Mouse (Mus musculus) brain, embryonic 14.5 days (tissue): Measurements from ENCODE around the gene Baiap2l1. TPM values are rescaled to one million over a fixed set of nuclear protein-coding genes. Genes with fewer than 3 reads are reported as not detected.

Source experiments
- DNase-seq: peaks from one replicate; pipeline ENCODE4 v3.0.0-alpha.2; 2011; ENCODE audit warnings: low read depth
- CTCF ChIP-seq: fragments of 200-500 bp; IDR thresholded peaks from 2 replicates; pipeline ENCODE4 v1.5.1; 2012; ENCODE audit warnings: inconsistent platforms, mild to moderate bottlenecking, moderate library complexity, borderline replicate concordance; ENCODE audit not compliant: insufficient read depth, insufficient read length; ENCODE audit errors: extremely low read depth
- POLR2A ChIP-seq: fragments of 200-500 bp; IDR thresholded peaks from 2 replicates; pipeline ENCODE4 v1.6.1; 2012; ENCODE audit warnings: mild to moderate bottlenecking, inconsistent platforms, borderline replicate concordance; ENCODE audit not compliant: poor library complexity, insufficient read depth, insufficient read length, severe bottlenecking; ENCODE audit errors: extremely low read depth
- polyA plus RNA-seq: library from polyadenylated mRNA; depleted of rRNA; stranded (reverse); fragments of >200 nt; gene quantifications from 2 replicates; pipeline ENCODE4 v1.2.3, GENCODE M21; 2012; rRNA removed

The Baiap2l1 gene
- polyA plus RNA-seq, result 0.55 and 0.89 TPM in 2 replicates

DNA sequence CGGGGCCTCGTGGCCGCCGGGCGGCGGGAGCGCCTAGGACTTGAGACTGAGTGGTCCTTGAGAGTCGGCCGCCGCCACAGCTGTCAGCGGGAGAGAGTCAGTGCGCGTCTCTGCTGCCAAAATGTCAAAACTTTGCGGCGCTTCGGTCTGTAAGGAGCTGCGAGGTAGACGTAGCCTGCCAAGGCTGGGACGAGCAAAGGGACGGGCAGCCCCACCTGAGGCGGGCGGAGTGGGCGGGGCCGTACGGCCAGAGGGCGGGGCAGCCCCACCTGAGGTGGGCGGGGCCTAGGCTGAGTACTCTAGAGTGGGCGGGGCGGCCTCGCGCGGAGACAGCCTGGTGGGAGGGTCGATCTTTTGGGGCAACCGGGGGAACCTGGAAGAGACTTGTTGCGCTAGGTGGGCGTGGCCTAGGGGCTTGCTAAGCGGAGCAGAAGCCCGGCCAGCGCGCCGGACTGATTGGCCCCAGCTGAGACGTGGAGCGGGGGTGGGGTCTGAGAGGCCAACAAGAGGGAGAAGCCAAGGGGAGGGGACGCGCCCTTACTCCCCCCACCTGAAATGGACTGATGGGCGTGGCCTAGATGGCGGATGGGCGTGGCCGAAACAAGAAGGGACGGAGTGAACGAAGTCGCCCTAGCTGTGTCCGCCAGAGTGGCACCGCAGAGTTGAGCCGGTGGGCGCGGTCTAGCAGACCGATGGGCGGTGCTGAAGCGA lies at the start of gene Baiap2l1:
Gene Baiap2l1, minus strand, starts transcription at position 232 of the 711 bp plus-strand sequence.
- TF ChIP-seq CTCF, result no peak
- TF ChIP-seq POLR2A, result no peak
- peak; percentile 87 for DNase-seq

DNA sequence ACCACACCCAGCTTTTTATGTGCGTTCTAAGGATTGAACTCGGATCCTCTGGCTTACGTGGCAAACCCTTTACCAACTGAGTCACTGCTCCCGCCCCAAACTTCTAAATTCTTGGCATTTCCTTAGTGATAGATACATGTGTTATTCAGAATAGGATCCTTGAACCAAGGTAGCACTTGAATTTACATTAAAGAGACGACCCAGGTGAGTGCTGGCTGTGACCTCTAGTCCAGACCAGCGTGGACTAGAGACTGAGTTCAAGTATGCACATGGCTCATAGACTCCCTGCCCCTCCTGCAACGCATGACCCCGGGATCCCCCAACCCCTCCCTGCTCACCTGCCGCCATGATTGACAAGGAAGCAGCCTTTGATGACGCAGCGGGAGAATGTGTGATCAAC lies 48.3 kb upstream of the Baiap2l1 start:
- DNase-seq, result no peak
- TF ChIP-seq CTCF (no peak), POLR2A (no peak)

DNA sequence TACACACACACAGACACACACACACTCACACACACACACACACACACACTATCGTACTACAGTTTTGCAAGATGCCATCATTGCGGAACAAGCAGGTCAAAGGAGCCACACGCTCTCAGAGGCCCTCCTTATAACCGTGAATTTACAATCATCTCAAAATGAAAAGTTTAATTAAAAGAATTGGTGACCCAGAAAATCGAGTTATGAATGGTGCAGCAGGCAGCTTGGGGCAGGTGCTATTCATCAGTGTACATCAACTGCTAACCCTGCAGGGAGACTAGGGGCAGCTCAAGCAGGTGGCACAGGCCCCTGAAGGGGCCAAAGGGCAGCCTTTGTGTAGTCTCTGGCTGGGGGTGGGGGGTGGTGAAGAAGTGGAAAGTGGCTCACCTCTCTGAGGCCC lies 42.9 kb upstream of the Baiap2l1 start:
- TF ChIP-seq CTCF, result no peak
- no peak for TF ChIP-seq POLR2A
- peak; percentile 26 for DNase-seq

DNA sequence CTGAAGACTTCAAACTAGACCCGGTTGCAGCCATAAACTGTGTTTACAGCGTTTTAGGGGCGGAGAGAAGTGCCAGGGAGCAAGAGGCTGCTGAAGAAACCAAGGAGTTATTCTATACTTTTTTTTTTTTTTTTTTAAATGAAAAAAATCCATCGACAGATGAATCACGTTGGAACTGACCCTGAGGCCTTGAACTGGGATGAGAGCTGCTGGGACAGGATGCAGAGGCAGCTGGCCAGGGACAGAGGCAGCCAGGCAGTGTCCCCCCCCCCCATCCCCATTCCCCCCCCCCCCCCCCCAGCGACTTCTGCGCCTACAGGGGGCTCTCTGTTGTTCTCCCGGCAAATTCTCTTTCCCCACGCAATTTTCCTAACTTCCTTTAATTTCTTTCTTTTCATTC lies 39.7 kb upstream of the Baiap2l1 start:
- no peak for DNase-seq
- TF ChIP-seq CTCF (no peak), POLR2A (no peak)

DNA sequence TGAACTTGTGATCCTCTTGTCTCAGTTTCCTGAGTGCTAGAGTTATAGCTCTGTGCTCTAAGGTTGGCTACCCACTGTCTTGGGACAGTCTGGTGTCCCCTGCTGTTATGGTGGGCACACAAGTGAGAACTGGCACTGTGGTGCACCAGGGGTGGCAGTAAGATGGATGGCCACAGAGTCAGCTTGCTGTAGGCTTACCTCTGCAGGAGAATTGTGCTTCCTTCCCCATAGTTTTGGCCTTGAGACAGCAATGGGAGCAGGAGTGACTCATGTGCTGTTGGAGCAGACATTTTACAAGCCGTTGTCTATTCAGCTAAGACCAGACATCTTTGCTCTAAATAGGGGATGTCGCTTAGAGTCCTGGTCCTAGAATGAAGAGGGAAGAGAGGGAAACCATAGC lies 36.2 kb upstream of the Baiap2l1 start:
- no peak for TF ChIP-seq POLR2A
- no peak for TF ChIP-seq CTCF
- DNase-seq, result no peak

DNA sequence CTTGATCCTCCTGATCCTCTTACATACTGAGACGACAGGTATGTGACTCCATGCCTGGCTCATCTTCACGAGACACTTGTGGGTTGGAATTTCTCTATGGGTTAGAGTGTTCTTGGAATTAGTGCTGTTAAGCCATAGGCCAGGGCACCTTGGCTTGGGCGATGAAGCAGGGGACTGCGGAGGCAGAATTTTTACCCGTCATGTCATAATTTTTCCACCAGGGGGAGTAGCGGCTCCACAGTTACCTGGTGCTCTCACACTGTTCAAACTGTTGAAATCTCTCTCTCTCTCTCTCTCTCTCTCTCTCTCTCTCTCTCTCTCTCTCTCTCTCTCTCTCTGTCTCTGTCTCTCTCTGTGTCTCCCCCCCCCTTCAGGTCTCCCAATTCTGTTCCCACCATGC lies 29.9 kb upstream of the Baiap2l1 start:
- peak; percentile 81 for TF ChIP-seq CTCF
- TF ChIP-seq POLR2A, result no peak
- peak; percentile 67 for DNase-seq

DNA sequence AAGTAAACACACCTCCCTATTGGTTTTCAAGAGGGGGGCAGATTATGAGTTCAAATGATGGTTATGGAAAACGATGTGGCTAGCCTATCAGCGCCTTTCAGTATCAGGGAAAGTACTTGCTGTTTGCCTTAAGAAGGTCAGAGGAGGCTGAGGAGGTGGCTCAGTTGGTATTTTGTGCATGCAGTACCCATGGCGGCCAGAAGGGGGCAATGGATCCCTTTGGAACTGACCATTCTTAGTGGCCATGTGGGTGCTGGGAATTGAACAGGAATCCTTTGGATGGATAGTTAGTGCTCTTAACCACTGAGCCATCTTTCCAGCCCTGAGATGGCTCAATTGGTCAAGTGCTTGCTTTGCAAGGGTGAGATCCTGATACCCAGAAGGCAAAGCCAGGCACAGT lies 26.0 kb upstream of the Baiap2l1 start:
- no peak for DNase-seq
- TF ChIP-seq CTCF (peak; percentile 52; the same call in 1 of the 2 replicates), POLR2A (no peak)

DNA sequence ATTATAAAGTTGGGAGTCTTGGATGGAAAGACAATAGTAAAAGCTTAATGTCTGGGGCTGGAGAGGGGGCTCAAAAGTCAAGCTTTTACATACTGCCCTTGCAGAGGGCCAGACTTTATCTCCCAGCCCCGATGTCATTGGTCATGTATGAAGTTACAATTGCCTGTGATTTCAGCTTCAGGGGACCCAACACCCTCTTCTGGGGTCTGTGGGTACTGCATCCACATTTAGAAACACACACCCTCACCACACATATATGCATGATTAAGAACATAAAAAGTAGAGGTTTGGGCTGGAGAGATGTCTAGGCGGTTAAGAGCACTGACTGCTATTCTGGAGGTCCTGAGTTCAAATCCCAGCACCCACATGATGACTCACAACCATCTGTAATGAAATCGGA lies 23.9 kb upstream of the Baiap2l1 start:
- TF ChIP-seq CTCF, result peak; percentile 14; the same call in 1 of the 2 replicates
- no peak for TF ChIP-seq POLR2A
- DNase-seq, result no peak

DNA sequence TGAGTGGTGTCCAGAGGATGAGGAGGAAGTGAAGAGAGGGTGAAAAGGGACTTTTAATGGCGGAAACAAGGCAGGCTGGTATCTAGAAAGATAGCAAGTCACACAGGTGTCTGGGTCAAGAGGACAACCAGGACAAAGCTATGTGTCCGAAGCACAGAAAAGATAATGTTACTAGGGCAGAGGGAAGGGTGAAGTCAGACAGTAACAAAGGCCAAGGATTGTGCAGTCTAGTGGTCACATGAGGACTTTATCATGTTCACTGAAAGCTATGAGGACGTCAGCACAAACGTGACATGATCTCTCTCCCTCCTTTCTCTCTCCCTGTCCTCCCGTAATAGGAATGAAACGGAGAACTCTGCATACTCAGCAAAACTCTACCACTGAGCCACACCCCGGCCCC lies 22.8 kb upstream of the Baiap2l1 start:
- no peak for DNase-seq
- TF ChIP-seq POLR2A (no peak), CTCF (no peak)

DNA sequence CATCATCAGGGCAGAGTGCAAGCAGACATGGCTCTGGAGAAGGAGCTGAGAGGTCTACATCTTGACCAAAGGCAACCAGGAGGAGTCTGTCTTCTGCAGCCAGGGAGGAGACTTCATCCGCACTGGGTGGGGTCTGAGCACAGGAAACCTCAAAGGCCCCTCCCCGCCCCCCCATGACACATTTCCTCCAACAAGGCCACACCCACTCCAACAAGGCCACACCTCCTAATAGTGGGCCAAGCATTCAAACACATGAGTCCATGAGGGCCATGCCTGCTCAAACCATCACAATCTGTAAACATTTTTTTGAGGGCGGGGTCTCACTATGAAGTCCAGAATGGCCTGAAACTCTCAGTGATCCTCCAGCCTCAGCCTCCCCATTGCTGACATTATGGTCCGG lies 21.5 kb upstream of the Baiap2l1 start:
- TF ChIP-seq POLR2A (no peak), CTCF (no peak)
- no peak for DNase-seq

DNA sequence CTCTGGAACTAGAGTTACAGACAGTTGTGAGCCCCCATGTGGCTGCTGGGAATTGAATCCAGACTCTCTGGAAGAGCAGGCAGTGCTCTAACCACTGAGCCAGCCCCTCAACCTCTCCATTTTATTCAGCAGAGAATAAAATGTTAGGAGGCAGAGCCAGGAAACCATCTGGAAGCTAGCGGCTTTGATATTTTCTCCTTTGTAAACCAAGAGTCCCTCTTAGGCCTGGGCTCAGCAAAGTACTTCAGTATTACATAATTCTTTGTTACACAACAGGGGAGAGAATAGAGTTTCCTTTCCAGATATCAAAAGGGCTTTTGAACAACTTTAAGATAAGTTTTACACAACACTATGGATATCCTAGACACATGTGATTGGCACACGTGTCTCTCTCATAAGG lies 15.0 kb upstream of the Baiap2l1 start:
- TF ChIP-seq POLR2A, result no peak
- TF ChIP-seq CTCF, result no peak
- DNase-seq, result no peak

DNA sequence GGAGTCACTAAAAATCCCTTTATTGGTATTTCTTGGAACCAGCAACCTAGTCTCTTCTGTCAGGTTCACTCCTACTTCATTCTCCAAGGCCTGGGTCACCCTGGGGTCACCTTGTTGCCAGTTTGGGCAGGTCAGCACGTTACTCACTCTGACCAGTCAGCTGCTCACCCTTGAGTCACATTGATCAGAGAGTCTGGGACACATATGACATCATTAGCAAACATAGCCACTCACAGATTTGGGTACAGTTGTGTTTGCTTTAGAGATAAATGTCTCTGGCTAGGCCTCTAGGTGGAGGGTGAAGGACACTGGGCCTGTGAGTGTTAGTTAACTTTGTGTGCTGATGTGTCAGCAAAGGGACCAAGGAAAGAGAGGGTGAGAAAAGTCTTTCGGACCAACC lies 14.3 kb upstream of the Baiap2l1 start:
- DNase-seq, result no peak
- no peak for TF ChIP-seq POLR2A
- no peak for TF ChIP-seq CTCF
